Mouse (Mus musculus): Measurements from ENCODE around the gene Gm21209. TPM values are rescaled to one million over a fixed set of nuclear protein-coding genes. Genes with fewer than 3 reads are reported as not detected.

The Gm21209 gene
- polyA plus RNA-seq (2017; shearing (Covaris generic)), result not detected

GRCm38 (mm10) chrY:49570856-49571255 lies at the start of gene Gm21209:
TSS of gene Gm21209 (plus strand) at chrY:49571156.

